Mouse (Mus musculus) large intestine, adult 2 months (tissue): ENCODE results near the gene Usp28. TPM values are rescaled to one million over a fixed set of nuclear protein-coding genes. Genes with fewer than 3 reads are reported as not detected.
A peak's percentile ranks its signal among the peaks of the same experiment; 100 is the strongest.

Experiments used
- DNase-seq: peaks from one replicate; pipeline ENCODE4 v3.0.0-alpha.2; 2012; ENCODE audit warnings: low read depth, low spot score
- WGBS: fragments of 180-500 bp; shearing (Covaris S2); methylation state at CpG from one replicate; pipeline ENCODE4 v1.1.7; 2018; 5-methylcytosine and 5-hydroxymethylcytosine counted together
- polyA plus RNA-seq: library from polyadenylated mRNA; depleted of rRNA; stranded (reverse); fragments of >200 nt; gene quantifications from 2 replicates; pipeline ENCODE4 v1.2.3, GENCODE M21; 2012; rRNA removed

Usp28 gene
- polyA plus RNA-seq, 1 experiment = 4.6 TPM

DNA sequence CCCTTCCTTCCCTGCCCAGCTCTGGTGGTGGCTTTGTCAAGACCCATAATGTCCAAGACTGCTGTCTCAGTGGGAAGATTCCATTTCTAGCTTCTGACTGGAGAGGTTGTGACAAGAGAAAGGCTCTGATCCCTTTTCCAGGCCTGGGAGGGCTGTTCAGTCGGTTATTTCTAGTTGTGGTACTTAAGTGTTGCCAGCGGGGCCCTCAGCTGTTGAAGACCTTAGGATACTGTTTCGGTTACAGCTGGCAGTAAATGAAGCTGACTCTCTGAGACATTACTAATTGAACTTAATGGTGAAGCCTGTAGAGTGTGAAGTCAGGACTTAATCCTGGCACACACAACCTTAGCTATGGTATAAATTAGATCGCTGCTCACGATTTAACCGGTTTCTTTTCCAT lies 14.1 kb downstream of the Usp28 start:
- WGBS = 88% methylated on average over 6 of the region's 6 CpGs
- DNase-seq = no peak

DNA sequence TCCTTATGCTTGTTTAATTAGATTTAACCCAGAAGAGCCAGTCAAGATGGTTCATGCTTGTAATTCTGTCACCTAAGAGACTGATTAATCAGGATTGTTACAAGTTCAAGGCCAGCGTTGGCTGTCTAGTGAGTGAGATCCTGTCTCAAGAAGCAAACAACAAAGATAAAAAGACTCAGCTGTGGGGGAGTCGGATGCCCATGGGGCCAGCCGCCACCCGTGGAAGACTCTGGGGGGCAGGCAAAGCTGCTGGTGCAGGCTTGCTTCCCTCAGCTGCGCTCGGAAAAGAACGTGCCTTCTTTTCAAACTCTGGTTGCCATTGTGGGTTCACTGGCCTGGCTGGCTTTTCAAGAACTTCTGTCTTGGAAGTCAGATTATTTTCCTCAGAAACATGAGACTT lies 30.6 kb downstream of the Usp28 start:
- 72% methylated on average over 7 of the region's 7 CpGs for WGBS
- no peak for DNase-seq

DNA sequence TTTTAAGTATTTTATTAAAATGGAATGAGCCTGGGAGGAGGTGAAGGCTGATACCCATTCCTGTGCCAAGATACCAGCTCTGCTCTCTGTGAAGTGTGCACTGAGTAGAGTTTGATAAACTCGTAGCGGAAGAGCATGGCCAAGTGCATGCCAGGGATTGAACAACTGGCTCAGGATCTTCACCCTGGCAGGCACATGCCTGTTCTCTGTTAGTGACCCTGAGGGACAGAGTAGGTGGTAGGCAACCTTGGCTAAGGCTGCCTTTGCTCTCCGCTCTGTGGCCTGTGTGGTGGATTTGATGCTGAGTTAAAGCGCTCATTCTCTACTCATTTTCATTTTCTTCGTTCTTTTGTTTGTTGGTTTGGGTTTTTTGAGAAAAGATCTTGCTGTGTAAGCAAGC lies 36.1 kb downstream of the Usp28 start:
- WGBS = 94% methylated on average over 5 of the region's 5 CpGs
- no peak for DNase-seq

DNA sequence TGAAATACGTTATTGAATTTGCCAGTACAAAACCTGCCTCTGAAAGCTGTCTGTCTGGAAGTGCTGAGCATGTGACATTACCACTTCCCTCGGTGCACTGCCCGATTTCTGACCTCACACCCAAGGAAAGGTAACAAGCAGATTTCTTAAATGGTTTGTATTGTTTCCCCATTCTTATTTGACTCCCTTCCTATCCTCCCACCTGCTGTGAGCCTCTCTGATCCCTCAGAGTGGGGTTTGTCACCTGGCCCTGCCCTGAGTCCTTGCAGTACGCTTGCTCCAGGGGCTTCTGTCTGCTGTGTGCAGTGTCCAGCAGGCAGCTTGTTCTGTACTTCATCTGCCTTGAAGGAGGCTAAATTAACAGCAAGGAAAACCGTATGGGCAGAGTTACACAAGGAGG lies 38.8 kb downstream of the Usp28 start:
- 75% methylated on average over 5 of the region's 5 CpGs for WGBS
- DNase-seq = no peak

DNA sequence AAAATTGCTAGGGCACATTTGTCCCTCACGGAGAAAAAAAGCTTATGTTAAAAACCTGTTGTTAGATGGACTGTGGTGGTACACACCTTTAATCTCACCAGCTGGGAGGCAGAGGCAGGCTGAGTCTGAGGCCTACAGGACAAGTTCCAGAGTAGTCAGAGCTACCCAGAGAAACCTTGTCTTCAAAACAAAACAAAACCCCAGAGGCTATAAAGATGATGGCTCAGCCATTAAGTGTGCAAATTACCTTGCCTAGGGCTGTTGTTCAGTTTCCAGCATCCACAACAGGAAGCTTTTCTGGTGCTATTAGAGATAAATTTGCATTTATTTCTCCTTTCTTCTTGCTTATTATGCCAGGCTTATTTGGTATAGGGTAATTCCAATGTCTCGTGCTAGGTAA lies 39.4 kb downstream of the Usp28 start:
- DNase-seq = no peak
- 54% methylated on average over 2 of the region's 2 CpGs for WGBS

DNA sequence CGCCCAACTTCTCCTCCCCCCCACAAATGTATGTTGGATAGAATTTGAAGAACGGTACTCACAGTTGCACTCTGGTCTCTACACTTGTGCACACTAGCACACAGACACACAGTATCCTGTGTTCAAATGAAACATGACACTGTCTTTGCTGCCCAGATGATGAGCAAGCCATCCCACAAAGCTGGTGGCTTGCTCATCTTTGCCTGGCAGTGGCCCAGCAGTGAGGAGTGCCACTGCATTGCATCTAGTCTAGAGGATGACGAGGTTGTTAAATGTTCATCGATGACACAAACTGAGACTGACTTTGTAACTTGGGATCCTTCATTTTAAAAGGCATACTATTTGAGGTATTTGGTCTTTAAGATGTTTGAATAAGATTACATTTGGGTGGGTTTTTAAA lies 49.6 kb downstream of the Usp28 start:
- no peak for DNase-seq
- 89% methylated on average over 4 of the region's 4 CpGs for WGBS

DNA sequence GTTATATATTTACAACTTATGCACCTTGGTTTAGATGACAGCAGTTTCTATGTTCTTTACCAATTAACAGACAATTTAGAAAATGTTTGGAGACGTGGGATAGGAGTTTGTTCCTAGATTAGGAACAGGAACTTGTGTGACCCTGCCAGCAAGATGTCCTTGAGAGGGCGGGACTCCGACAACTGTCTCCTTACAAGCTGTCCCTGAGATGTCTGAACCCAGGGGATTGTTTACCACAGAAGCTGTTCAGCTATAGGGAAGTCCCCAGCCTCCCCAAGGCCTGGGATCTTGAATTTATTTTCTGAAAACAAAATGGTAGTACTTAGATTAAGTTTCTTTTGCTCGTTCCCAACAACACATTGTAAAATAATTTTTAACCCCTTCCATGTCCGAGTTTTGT lies 65.7 kb downstream of the Usp28 start:
- WGBS = 50% methylated on average over 5 of the region's 5 CpGs
- DNase-seq = no peak

DNA sequence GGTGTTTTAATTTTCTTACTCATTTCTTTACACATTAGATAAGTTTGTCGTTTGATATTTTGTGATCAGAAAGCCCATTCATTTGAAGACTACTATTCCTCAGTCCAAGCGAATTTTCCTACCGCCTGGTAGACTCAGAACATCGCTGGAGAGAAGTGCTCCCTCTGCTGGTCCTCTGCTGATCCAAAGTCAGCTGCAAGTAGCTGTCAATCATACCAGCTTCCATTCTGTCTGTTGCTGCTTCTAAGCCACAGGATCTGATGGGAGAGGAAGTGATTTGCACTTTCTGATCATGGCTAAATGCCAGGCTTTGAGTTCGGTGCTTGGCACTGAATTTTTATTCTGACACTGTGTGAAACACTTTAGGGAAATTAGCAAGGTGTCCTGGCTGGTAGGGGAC lies 66.2 kb downstream of the Usp28 start:
- 4% methylated on average over 5 of the region's 5 CpGs for WGBS
- DNase-seq = no peak

DNA sequence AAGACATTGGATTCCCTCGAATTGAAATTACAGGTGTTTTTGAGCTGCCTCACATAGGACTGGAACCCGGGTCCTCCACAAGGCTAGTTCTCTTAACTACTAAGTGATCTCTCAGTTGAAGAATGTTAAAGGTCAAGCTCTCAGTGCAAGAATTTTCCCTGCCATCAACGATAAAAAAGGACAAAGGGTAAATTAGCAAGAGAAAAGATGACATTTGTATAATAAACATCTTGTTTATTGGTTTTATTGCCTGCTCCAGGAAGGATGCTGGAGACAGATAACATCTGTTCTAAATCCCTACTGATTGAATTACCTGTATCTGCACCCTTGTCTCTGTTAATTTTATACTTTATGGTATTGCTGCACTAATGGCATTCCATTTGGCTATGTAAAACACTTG lies 68.9 kb downstream of the Usp28 start:
- no peak for DNase-seq
- 57% methylated on average over 3 of the region's 3 CpGs for WGBS

DNA sequence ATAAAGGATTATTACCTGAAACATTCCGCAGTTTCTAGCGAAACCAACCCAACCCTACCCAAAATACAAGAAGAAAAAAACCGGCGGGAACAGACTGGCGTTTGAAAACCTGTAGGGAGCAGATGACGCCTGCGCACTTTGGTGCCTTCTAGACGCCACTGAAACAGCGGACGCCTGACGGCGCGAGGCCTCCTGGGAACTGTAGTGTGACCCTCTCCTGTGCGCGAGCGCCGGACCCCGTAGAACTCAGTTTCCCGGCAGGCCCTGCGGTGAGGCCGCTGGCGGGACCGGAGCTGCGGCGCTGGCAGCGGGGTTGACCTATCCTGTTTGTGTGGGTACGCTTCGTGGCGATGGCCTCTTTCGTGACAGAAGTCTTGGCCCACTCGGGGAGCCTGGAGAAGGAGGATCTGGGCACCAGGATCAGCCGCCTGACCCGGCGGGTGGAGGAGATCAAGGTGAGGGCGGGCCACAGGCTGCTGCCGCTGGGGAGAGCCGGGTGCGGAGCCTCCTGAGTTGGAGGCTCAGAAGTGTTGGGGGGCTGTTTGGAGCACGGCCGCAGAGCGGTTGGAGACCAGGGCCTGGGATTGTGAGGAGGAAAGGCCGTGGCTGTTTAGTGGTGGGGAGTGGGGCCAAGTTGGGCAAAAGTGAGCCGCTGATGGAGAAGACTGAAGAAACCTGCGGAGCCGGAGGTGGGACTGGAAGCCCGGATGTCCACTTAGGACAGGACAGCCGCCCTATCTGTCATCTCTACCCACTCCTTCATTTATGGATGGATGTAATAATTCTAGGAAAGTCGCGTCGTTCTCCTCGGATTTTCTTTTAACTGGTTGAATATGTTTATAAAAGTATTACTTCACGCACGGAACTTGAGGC lies 70.4 kb downstream of the Usp28 start, which contains the start of gene Zw10:
TSS of gene Zw10 (plus strand) at position 281 of the 873 bp plus-strand sequence.
- peak; percentile 96 for DNase-seq
- WGBS = under 1% methylated on average over 53 of the region's 53 CpGs

DNA sequence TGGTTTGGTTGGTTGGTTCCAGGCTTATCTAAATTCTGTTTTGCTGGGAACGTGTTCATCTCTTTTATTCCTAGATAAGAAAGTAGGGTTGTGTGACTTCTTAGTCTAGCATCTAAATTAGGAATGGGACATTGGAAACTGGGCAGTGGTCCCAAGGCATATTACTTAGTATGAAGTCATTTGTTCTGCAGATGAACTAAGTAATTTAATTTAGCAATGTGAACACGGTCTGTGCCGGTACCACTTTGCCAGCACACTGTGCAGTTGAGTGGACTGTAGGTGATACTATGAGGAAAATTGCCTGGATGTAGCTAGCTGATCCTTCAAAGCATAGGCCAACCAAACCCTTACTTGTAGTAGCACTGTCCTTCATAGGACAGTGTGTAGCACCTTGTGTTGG lies 91.7 kb downstream of the Usp28 start:
- no peak for DNase-seq
- 83% methylated on average over 3 of the region's 3 CpGs for WGBS

DNA sequence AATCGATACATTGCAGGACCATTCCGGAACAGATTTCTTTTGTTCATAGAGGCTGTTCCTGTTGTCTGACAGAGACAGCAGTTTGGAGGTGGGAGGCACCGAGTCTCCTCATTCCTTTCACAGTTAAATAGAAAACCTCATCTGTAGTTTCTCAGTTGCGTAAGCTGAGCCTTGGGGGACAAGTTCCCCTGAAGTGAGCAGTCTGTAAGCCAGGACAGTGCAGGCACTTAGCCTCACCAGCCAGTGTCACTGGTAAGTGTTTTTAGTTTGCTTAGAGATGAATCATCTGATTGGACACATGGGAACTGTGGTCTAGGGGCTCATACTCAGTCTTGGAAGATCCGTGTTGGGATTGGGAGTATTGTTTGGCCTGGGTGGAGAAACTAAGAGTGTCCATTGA lies 95.9 kb downstream of the Usp28 start, which contains the start of gene Tmprss5:
TSS of gene Tmprss5 (plus strand) at position 154 of the 400 bp plus-strand sequence.
- no peak for DNase-seq
- WGBS = 79% methylated on average over 5 of the region's 5 CpGs

DNA sequence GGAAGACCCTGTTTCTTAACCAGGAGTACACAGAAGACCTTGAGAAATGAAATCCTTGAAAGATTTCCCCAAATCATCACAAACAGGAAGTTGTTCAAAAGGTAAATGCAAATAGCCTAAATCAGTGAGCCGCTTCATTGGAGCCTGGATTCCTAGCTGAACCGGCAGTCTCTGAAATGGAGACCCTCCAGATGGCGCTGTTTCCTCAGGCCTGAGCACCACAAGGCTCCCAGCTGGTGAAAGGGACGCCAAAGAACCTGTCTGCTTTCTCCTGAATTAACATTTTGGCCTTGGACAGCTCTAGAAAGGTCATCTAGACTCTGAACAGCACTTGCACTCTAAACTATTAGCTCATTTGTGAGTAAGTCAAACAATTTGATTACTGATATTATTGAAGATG lies 96.4 kb downstream of the Usp28 start:
- 21% methylated on average over 4 of the region's 4 CpGs for WGBS
- no peak for DNase-seq

DNA sequence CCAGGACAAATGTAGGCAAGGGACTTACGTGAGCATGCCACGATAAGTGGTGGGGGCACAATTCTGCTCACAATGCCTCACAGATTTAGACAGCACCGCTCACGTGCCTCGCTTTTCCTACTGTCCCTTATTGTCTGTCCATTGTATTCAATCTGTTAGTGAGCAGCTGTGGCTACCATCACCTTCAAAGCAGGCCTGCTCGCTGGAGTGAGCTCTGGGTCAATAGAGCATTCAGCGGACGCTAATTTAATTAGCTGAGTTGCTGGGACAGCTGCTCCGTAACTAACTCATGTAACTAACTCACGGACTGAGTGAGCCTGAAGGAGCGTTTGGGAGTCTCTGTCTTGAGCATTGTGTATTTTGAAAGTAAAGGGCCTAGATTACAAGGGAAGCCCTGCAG lies 102.1 kb downstream of the Usp28 start:
- no peak for DNase-seq
- 65% methylated on average over 11 of the region's 11 CpGs for WGBS

Other genes starting within 250 kb of the Usp28 start
- 1.2 and 3.1 TPM in 2 replicates for gene Zbtb16, start 149.2 kb upstream of the Usp28 start, polyA plus RNA-seq
- gene Htr3a, start 74.3 kb upstream of the Usp28 start, polyA plus RNA-seq = 4.1 and 5.8 TPM in 2 replicates
- 0.25 and 0.27 TPM in 2 replicates for gene Htr3b, start 20.4 kb upstream of the Usp28 start, polyA plus RNA-seq
- 10.7 and 13.3 TPM in 2 replicates for gene Zw10, start 70.2 kb downstream of the Usp28 start, polyA plus RNA-seq
- 2.2 and 3.6 TPM in 2 replicates for gene Tmprss5, start 95.9 kb downstream of the Usp28 start, polyA plus RNA-seq